Mouse (Mus musculus): ENCODE results near the gene Nob1. TPM values are rescaled to one million over a fixed set of nuclear protein-coding genes. Genes with fewer than 3 reads are reported as not detected.

The Nob1 gene
- 10 to 100 TPM; 25.8 to 30.0 TPM for total RNA-seq (2021)
- long read RNA-seq, experiment 1, transcript Nob1-201 (9 exons, 1,658 nt), result major isoform, 18 of 34 reads
- long read RNA-seq, experiment 1, partial matches to known transcripts, result 11 of 34 reads
- long read RNA-seq, experiment 1, other reads (novel, unspliced or antisense), result 5 of 34 reads
- long read RNA-seq, experiment 2, transcript Nob1-201 (9 exons, 1,658 nt), result major isoform, 27 of 34 reads
- long read RNA-seq, experiment 2, partial matches to known transcripts, result 2 of 34 reads
- long read RNA-seq, experiment 2, other reads (novel, unspliced or antisense), result 5 of 34 reads

- peak; percentile 97 to 98 for DNase-seq (ENCODE audit: low spot score in 2 of 2)
These were observed at the start of gene Nob1 for GRCm38 (mm10) chr8:107424597-107425229. Gene Nob1 (minus strand): TSS chr8:107425051.

- no peak for DNase-seq (ENCODE audit: low spot score in 2 of 2)
These were observed 48.5 kb upstream of the Nob1 start for GRCm38 (mm10) chr8:107473369-107473768.

GRCm38 (mm10) chr8:107472403-107473100, 47.7 kb upstream of the Nob1 start:
- no peak for DNase-seq (ENCODE audit: low spot score in 2 of 2)

GRCm38 (mm10) chr8:107470302-107470701, 45.5 kb upstream of the Nob1 start:
- DNase-seq (ENCODE audit: low spot score in 2 of 2), result no peak

- no peak for DNase-seq (ENCODE audit: low spot score in 2 of 2)
These were observed 44.0 kb upstream of the Nob1 start for GRCm38 (mm10) chr8:107468811-107469302.

- no peak for DNase-seq (ENCODE audit: low spot score in 2 of 2)
These were observed 41.8 kb upstream of the Nob1 start for GRCm38 (mm10) chr8:107466642-107467041.

GRCm38 (mm10) chr8:107465332-107465990, 40.6 kb upstream of the Nob1 start:
- no peak for DNase-seq (ENCODE audit: low spot score in 2 of 2)

- DNase-seq (ENCODE audit: low spot score in 2 of 2), result no peak
These were observed 37.6 kb upstream of the Nob1 start for GRCm38 (mm10) chr8:107462423-107462822.

GRCm38 (mm10) chr8:107458281-107458680, 33.4 kb upstream of the Nob1 start:
- DNase-seq (ENCODE audit: low spot score in 2 of 2), result no peak

- DNase-seq (ENCODE audit: low spot score in 2 of 2), result no peak
These were observed 32.9 kb upstream of the Nob1 start for GRCm38 (mm10) chr8:107457725-107458124.

- peak in 1 of 2 experiments; percentile 16 for DNase-seq (ENCODE audit: low spot score in 2 of 2)
These were observed 30.4 kb upstream of the Nob1 start for GRCm38 (mm10) chr8:107455268-107455667.

GRCm38 (mm10) chr8:107453386-107453785, 28.5 kb upstream of the Nob1 start:
- no peak for DNase-seq (ENCODE audit: low spot score in 2 of 2)

GRCm38 (mm10) chr8:107451414-107452066, 26.7 kb upstream of the Nob1 start:
- DNase-seq (ENCODE audit: low spot score in 2 of 2), result no peak

- DNase-seq (ENCODE audit: low spot score in 2 of 2), result no peak
These were observed 24.8 kb upstream of the Nob1 start for GRCm38 (mm10) chr8:107449655-107450054.

GRCm38 (mm10) chr8:107449130-107449529, 24.3 kb upstream of the Nob1 start:
- no peak for DNase-seq (ENCODE audit: low spot score in 2 of 2)

GRCm38 (mm10) chr8:107448382-107448889, 23.6 kb upstream of the Nob1 start:
- no peak for DNase-seq (ENCODE audit: low spot score in 2 of 2)

- DNase-seq (ENCODE audit: low spot score in 2 of 2), result no peak
These were observed 22.9 kb upstream of the Nob1 start for GRCm38 (mm10) chr8:107447713-107448112.

- DNase-seq (ENCODE audit: low spot score in 2 of 2), result peak in 1 of 2 experiments; percentile 18
These were observed 19.8 kb upstream of the Nob1 start for GRCm38 (mm10) chr8:107444626-107445025.

GRCm38 (mm10) chr8:107439880-107440625, 15.2 kb upstream of the Nob1 start:
- no peak for DNase-seq (ENCODE audit: low spot score in 2 of 2)

GRCm38 (mm10) chr8:107437711-107438110, 12.9 kb upstream of the Nob1 start:
- DNase-seq (ENCODE audit: low spot score in 2 of 2), result no peak
